Mouse (Mus musculus) left cerebral cortex, adult 18-20 months (tissue): ENCODE data around the gene Eps8l1. TPM values are rescaled to one million over a fixed set of nuclear protein-coding genes. Genes with fewer than 3 reads are reported as not detected.
"Not testable (repeated sequence)": the region's sequence is repeated elsewhere in the genome, so short reads cannot be mapped to it uniquely, and the experiment has no call there.

ENCODE experiments used
- DNase-seq, 2 experiments: peaks; one replicate each; pipeline ENCODE4 v3.0.0; 2021 to 2022; ENCODE audit warnings: low spot score in 2 of 2, mixed read lengths in 1 of 2
- long read RNA-seq, 2 experiments: library from polyadenylated mRNA; stranded (forward); transcript quantifications; one replicate each; pipeline ENCODE4 v2.0.0; 2021
- total RNA-seq, 2 experiments: library from RNA; stranded (reverse); gene quantifications; 2 replicates each; pipeline ENCODE4 v1.2.3; 2021

Gene Eps8l1
- 1 to 10 TPM; 4.7 to 7.9 TPM for total RNA-seq
- long read RNA-seq, experiment 1, partial matches to known transcripts: 2 of 3 reads
- long read RNA-seq, experiment 1, other reads (novel, unspliced or antisense): 0 of 3 reads
- long read RNA-seq, experiment 2, partial matches to known transcripts: 0 of 2 reads
- long read RNA-seq, experiment 2, other reads (novel, unspliced or antisense): 2 of 2 reads

DNA sequence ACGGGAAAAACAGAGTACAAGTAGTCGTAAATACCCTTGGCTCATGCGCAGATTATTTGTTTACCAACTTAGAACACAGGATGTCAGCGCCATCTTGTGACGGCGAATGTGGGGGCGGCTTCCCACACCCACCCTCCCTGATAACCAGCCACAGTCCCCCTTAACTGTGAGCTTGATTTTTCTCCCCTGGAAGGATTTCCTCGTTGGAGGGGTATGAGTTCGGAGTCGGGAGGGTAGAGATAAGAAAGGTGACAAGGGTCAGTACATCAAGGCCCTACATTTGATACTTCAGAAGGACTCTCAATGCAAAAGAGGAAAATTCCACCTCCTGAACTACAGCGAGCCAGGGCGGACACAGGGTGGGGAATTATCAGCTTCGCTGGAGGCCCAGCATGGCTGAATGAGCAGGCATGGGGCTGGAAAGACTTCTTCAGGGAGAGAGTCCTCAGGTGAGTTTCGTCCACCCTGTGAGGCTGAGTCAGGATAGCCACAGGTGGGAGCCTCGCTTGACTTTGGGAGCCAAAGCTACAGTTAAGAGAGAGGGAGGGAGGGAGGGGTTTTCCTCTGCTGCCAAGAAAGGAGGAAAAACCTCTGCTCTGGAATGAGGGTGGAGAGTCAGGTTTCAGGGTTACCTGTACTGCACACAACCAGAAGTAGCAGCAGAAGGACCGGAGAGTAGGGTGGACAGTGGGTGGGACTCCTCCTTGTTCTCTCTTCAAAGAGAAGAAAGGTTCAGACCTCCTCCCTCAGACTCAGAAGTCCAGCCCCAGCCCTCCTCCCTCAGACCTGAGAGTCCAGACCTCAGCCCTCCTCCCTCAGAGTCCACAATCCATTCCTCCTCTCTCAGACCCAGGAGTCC is at the start of gene Eps8l1:
Eps8l1 (plus strand) TSS at position 99 of the 859 bp plus-strand sequence.
- no peak for DNase-seq

DNA sequence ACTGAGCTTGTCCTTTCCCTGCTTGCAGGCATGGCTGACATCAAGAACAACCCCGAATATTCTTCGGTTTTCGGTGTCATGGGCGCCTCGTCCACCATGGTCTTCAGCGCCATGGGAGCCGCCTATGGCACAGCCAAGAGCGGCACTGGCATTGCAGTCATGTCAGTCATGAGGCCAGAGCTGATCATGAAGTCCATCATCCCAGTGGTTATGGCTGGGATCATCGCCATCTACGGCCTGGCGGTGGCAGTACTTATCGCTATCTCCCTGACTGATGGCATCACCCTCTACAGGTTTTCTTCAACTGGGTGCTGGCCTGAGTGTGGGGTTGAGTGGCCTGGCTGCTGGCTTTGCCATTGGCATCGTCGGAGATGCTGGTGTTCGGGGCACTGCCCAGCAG is 48.1 kb upstream of the Eps8l1 start:
- not testable (repeated sequence) for DNase-seq

DNA sequence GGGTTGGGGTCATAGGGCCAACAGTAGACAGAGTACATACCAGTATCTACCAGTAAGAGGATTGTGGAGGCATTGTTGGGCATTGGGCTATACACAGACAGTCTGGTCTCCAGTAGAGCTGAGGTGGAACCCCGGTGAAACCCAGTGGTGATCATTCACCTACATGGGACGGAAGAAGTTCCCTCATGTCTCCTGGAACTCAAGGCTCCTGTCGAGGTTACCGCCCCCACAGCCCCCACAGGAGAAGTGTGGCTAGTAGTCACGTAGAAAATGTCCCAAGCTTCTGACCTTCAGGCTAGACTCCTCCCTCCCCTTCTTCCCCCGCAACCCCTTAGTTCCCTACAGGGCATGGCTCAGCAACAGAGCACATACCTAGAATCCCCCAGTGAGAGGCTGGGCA is 40.8 kb upstream of the Eps8l1 start:
- DNase-seq: no peak

DNA sequence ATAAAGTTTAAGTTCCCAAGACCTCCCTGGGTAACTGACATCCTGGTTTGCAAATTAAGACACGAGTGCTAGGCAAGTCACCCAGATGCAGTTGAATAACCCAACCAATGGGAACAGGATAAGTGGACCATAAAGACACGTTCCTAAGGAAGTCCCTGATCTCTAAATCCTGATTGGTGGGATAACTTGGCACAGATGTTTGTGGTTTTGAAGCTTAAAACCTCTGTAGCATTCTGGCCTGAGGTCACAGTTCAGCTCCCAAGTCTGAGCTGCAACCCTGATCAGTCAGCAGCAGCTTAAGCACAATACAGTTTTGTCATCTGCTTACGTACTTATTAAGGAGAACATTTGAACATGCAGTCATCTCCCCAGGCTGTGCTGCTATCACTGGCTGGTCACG is 40.2 kb upstream of the Eps8l1 start:
- DNase-seq: no peak

DNA sequence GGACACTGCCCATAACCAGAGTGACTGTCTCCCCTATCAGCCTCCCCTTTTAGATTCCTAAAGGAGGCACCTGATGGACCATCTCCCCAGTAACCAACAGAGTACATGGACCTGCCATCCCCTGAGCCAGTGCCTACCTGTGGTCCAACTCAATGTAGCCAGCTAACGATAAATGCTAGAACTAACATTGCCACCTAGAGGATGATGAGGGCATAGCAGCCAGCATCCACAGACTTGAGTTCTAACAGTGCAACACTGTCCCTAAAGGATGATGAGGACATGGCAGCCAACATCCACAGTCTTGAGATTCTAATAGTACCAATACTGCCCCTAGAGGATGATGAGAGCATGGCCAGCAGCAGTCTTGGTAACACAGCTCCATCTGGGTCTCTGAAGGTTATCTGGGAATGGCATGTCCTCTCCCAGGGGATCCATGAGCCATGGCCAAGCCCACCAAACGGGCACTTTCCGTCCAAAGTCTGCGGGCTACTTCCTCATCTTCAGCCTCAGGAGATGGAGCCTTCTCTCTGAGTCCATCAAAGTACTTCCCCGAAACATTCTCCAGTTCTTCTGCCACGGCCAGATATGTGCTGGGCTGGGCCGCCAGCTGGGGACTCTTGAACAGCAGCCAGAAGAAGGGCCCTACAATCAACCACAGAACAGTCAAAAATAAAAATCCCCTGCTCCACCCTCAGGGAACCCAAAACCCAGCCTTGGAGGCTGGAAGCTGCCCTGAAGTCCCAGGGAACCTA is 33.1 kb upstream of the Eps8l1 start:
- peak; percentile 87 to 91 for DNase-seq

DNA sequence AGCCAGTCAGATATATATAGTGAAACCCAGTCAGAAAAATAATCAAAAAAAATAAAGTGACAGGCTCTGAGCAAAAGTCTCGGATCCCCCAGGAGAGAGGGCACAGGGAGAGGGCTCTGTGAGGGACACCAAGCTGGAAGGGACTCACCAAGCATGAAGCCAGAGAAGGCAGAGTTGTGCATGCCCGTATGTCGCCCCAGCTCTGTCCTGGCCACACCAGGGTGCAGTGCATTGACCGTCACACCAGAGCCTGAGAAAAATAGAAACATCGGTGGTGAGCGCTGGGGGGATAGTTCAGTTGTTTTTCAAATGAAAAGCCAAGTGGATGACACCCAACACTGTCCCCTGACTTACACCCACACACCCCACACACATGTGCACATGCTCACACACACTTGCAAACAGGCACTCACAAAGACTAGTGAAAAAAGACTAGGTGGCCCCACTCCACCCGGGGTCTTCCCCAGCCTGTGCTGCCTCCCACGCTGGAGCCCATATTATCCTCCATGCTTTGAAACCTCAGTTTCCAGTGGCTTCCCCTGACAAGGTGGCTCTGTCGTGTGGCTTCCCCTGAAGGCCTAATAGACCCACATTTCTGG is 30.1 kb upstream of the Eps8l1 start:
- no peak for DNase-seq

DNA sequence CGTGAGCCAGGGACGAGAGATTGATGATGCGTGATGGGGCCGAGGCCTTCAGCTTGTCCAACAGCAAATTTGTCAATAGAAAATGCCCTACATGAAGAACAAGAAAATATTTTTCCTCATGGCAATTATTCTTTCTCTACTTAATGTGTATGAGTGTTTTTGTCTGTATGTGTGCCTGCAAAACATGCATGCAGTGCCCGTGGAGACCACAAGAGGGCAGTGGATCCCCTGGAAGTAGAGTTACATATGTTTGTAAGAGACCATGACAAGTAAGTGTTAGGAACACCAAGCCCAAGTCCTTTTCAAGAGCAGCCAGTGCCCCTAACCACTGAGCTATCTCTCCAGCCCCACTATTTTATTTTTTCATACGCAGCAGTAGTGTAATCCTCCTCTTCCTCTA is 28.9 kb upstream of the Eps8l1 start:
- DNase-seq: peak; percentile 56 to 67

DNA sequence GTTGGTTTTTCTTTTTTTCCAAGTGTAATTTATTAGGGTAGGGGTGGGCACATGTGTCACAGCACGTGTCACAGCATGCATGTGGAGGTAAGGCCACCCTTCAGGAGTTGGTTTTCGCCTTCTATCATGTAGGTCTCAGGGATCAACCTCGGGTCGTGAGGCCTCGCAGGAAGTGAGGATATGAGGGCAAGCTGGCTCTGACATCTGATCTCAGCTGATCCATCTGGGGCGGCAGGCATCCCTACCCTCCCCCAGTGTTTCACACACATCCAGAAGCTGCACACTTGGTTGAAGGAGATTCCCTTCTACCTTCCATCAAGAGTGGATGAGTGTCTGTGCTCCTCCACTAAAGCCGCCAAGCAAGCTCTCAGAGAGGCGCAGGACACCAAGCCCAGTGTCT is 28.4 kb upstream of the Eps8l1 start:
- DNase-seq: no peak

DNA sequence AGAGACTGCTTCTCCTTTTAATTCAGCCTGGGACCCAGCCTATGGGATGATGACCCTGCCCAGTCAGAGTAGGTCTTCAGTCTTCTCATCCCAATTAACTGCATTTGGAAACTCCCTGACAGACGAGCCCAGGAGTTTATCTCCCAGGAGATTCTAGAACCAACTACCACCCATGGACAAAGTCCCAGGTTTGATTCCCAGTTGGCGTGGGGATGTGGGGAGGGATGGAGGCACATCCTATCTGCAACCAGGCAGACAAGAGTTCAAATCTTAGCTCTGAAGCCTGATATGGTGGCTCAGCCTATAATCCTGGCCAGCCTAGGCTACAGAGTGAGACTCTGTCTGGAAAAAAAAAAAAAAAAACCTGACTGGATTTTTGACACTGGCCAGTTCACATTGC is 22.8 kb upstream of the Eps8l1 start:
- no peak for DNase-seq

DNA sequence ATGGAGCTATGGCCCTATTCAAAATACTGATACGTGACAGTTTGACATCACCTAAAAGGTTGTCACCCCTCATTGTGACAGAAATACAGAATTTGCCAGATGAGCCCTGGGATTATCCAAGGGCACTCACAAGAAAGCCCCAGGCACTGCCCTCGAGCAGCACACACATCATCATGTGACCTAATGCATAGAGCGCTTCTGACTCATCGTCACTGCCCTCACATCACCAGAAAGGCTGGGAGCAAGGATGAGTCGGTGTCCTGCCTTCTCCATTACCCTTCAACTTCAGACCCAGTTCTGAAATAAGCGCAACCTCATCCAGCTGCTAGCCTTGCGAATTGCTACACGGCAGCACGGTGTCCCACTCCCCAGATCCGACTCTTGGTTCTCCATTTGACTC is 19.9 kb upstream of the Eps8l1 start:
- no peak for DNase-seq

DNA sequence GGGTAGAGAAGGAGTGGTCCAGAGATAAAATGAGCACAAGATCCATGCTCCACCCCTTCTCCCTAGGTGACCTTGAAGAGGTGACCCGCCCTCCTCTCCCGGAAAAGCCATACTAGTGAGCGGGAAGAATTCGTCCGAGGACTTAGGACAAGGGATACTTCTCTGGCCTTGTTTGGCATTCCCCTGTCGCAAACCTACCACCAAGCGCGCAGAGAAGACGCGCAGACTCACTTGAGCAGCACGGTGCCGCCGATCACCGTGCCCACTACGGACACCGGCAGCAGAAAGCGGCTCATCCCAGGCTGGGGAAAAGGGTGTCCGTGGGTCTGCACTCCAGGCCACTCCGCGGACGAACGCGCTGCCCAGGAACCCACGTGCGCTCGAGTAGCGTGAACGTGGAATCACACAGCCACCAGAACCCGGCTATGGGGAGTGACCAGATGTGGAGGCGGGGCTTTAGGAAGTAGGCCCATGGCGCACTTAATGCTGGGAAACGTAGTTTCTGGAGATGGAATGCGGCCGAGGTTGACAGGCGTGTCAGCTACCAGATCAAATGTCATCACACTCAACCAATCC is 15.2 kb upstream of the Eps8l1 start, which contains the start of gene Rdh13:
Rdh13 (minus strand) TSS at position 434 of the 576 bp plus-strand sequence.
- peak; percentile 88 to 91 for DNase-seq

DNA sequence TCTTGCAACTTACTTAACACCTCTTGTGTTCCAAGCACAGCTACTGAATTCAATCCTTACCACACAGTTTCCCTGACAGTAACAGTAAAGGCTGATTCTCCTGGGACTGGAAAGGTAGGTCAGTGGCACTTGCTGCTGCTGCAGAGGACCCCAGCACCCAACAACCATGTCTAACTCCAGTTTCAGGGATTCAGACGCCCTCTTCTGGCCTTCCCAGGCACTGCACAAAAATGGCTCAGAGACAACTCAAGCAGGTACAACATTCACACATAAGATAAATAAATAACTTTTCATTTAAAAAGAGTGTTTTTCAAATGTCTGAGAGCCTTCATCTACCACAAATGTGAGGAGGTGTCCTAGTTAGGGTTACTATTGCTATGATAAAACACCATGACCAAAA is 13.3 kb upstream of the Eps8l1 start:
- DNase-seq: no peak

DNA sequence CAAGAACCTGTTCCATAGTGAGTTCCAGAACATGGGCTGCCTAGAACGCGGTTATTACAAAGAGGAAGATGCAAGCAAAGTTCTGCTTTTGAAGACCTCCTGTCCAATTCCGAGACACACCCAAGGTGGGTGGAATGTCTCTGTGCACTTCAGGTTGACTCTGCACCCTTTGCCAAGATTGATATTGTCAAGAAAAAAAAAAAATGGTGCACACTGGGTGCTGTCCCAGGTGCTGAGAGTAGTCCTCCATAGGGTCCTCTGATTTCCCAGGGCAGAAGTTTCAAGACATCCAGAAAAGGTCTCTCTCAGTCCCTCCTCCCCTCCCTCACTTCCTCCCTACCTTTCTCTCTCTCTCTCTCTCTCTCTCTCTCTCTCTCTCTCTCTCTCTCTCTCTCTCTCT is 12.0 kb upstream of the Eps8l1 start:
- DNase-seq: no peak

DNA sequence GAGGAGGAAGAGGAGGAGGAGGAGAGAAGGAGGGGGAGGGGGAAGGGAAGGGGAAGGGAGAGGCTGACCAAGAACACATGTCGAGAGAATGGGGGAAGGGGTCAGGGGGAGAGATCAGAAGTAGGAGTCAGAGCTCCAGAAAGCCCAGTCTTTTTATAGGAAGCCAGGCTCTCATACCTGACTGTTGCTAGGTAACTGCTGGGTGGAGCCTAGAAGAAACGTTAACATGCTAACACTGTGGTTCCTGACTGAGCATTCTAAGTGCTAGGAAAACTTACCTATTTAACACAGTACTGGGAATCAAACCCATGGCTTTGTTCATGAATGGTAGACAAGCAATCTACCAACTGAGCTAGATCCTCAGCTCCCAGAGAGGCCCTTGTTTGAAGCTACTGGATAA is 11.3 kb upstream of the Eps8l1 start:
- DNase-seq: no peak

DNA sequence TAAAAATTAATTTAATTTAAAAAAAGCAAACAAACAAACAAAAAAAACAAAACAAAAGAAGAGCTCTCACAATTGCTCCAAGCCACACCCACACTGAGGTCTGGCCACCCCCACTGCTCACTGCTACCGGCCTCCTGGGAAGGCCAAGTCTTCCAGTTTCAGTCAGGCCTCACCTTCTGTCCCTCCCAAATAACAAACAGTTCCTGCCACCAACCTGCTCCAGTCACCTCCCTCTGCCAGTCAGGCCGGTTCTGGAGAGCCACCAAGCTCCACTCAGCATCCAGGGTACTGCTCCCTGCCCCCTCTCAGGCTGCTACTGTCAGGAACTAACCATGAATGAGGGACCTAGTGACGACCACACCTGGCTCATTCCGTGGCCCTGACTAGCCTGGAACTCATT is 7.8 kb upstream of the Eps8l1 start:
- no peak for DNase-seq

DNA sequence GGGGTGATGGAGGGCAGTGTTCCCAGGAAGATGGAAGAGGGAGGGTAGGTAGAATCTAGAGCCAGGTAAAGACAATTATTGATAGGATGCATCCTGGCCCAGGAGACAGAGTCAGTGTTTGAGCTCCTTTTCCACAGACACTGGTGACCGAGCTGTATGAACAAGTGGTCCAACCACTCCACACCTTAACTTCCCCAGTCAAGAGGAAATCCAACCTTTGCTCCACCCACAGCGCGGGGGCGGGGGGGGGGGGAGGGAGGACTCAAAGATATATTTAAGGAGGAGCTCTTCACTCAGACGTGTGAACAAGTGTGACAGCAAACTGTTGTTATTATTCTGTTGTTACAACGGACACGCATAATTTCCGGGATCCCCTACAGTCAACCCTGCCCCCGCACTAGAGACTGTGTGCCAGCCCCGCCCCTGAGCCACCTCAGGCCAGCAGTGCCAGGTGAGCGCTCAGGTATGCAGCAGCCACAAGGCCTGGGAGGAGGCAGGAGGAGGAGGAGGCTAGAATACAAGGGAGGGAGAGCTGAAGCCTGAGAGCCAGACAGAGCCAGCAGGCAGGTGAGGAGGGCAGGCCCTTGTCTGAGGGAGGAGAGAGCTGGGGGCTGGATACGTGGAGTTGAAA is 3.8 kb downstream of the Eps8l1 start:
- no peak for DNase-seq

DNA sequence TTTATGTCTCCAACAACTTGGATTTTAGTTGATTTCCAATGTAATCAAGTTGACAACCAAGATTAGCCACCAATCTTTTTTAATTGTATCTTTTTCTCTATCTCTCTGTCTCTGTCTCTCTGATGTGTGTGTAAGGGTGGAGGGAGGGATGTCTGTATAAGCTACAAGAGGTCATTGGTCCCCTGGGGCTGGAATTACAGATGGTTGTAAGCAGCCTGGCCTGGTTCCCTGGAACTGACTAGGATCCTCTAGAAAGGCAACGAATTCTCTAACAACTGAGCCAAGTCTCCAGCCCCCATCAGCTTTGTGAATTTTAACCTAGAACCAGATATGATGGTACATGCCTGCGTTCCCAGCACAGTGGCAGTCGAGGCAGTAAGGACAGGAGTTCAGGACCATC is 7.3 kb downstream of the Eps8l1 start:
- no peak for DNase-seq

DNA sequence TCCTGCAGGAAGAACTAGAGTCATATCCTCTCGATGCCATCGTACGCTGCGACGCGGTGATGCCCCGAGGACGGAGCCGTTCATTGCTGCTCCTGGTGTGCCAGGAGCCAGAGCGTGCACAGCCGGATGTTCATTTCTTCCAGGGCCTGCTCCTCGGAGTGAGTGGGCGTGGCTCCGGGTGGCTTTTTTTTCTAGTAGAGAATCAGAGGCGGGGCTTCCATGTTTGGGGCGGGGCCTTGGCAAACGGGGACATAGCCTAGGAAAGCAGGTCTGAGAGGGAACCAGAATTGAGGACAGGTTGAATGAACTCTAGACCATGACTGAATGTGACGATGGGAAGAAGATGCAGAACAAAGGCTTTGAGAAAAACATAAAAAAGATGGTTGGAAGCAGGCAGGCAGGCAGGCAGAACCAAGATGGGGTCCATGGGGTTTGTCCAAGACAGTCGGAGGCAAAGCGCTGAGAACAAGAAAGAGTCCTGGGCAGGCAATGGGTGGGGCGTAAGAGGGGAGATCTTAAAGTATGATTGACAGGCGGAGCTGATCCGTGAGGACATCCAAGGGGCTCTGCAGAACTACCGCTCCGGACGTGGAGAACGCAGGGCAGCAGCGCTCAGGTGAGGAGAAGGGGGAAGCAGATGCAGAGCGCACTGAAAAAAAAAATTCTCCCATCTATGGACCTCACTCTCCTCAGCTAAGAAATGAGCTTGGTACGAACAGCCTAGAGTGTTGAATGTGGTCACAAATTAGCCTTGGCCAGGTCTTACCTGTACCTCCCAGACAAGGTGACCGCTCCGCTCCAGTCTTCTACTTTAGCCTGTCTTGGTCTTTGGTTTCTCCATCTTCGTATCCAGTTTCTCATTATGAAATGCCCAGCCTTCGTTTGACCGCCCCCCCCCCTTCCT is 10.1 kb downstream of the Eps8l1 start:
- peak; percentile 66 to 73 for DNase-seq

DNA sequence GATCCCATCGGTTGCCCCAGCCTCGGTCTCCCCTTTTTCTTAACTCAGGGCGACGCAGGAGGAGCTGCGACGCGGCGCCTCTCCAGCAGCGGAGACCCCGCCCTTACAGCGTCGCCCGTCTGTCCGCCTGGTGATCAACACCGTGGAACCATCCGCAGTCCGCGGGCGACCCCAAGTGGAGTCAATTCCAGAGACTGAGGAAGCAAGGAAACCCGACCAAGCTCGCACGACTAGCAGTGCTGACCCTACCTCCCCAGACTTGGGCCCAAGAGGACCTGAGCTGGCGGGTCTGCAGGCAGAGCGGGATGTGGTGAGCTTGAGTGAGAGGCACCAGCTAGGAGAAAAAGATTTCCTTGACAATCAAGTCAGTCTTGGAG is 10.7 kb downstream of the Eps8l1 start:
- DNase-seq: peak; percentile 89 to 93

DNA sequence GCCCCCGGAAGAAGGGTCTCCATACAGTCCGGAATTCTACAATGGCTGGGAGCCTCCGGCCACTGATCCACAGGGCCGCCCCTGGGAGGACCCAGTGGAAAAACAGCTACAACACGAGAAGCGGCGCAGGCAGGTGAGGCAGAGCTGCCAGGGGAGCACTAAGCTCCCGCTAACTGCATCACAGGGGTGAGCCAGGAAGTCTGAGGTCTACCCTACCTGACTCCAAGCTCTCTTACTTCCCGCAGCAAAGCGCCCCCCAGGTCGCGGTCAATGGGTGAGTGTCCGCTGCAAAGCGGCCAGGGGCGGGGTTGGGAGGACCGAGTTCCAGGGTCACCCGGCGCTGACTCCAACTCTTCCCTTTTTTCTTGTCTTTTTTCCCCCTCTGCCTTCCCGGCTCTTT is 13.5 kb downstream of the Eps8l1 start:
- no peak for DNase-seq
